Mouse (Mus musculus): ENCODE measurements at regions not wholly inside any gene's neighbourhood (a gene's known extent, or its start where the extent isn't known, plus 50 kb on each side); places are given as distances from the start of the nearest gene placed in this dataset.

- DNase-seq (ENCODE audit: low spot score), result peak; percentile 35
These were observed 72.2 kb upstream of the Cnot2 start for GRCm38 (mm10) chr10:116653511-116653945.

DNA sequence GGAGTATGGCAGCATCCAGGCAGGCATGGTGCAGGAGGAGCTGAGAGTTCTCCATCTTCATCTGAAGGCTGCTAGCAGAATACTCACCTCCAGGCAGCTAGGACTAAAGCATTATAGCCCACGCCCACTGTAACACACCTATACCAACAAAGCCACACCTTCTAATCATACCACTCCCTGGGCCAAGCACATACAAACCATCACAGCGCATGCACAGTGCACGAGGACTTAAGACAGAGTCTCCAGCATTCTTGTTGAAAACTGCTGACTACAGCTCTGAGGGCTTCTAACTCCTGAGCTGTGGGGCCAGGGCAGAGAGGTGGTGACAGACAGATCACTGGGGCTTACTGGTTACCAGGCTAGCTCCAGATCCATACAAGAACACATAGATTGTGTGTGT is 68.0 kb upstream of the Cnot2 start:
- no peak for DNase-seq (ENCODE audit: low spot score)

DNA sequence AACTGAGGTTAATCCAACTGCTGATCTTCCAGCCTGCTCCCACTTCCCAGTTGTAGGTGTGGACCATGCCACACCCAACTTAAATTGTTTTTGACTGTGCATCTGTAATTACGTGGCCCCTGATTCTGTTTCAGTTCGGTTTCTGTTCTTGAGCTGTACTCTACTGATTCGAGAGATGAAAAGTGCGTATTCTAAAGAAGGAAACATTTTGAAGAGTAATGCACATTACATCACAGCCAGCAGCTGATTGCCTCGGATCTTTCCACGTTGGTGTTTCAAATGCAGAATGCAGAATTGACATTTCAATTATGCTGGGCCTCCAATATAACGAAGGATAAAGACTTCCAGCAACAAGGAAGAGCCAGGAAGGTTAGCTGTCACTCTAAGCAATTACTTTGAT is 64.7 kb upstream of the Cnot2 start:
- no peak for DNase-seq (ENCODE audit: low spot score)

- DNase-seq (ENCODE audit: low spot score), result peak; percentile 41
These were observed 64.3 kb upstream of the Cnot2 start for GRCm38 (mm10) chr10:116645631-116646030.

GRCm38 (mm10) chr10:116645108-116645507 is 63.8 kb upstream of the Cnot2 start:
- DNase-seq (ENCODE audit: low spot score), result no peak
